Mouse (Mus musculus): ENCODE measurements around the gene Sp110. TPM values are rescaled to one million over a fixed set of nuclear protein-coding genes. Genes with fewer than 3 reads are reported as not detected.
"Not testable (repeated sequence)": the region's sequence is repeated elsewhere in the genome, so short reads cannot be mapped to it uniquely, and the experiment has no call there.

The Sp110 gene
- 0.33 and 0.59 TPM in 2 replicates for polyA plus RNA-seq (2014; fragmentation: Nextera tagmentation; extraction: Ambion mirVana)

DNA sequence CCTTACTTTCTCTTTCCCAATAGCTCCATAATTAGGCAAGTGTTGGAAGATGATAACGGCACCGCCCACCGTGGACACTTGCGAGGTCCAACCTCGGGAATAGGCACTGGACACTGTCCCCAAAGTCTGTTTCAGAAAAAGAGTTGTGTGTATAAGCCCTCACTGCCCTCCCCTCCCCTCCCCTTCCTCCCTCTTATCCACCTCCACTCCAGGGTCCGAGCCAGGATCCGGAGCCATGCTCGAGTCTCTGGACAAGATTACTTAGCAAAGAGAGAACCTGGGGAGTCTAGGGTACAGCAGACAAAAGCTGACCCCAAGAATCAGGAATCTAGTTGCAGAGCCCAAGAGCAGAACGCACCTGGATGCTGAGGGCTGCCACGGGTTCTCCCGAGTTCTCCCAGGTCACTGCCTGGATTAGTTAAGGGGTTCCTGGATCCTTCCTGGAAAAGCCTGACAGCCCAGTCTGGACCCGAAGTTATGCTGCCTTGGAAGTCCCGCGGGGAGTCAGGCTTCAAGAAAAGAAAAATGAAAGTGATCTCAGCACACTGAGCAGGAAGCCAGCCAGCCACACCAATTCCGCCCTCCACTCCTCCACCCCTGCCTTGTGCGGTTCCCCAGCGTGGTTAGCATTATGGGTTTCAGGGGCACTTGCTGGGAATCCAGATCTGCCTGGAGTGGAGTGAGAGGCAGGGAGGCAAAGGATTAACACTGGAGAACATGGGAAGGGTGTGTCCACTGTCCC is at the start of gene Sp110:
Gene Sp110 (minus strand): TSS at position 547 of the 742 bp plus-strand sequence.
- WGBS = 74% methylated on average over 16 of the region's 17 CpGs
- DNase-seq (ENCODE audit: low spot score); ATAC-seq (replicated peaks; ENCODE audit: low FRiP score); H3K27ac ChIP-seq (ENCODE audit: low read depth, low read length); H3K4me2 ChIP-seq (ENCODE audit: low read depth, low read length, severe bottlenecking); H3K36me3 ChIP-seq (ENCODE audit: control insufficient read depth, insufficient read depth, low read length); H3K27me3 ChIP-seq (ENCODE audit: control insufficient read depth, insufficient read depth, low read length); H3K9me3 ChIP-seq (ENCODE audit: control insufficient read depth, low read length); H3K4me1 ChIP-seq (replicated peaks; ENCODE audit: control insufficient read depth, insufficient read depth, low read length); H3K9ac ChIP-seq (ENCODE audit: low read length); H3K4me3 ChIP-seq (ENCODE audit: low read depth, low read length): not testable (repeated sequence)

DNA sequence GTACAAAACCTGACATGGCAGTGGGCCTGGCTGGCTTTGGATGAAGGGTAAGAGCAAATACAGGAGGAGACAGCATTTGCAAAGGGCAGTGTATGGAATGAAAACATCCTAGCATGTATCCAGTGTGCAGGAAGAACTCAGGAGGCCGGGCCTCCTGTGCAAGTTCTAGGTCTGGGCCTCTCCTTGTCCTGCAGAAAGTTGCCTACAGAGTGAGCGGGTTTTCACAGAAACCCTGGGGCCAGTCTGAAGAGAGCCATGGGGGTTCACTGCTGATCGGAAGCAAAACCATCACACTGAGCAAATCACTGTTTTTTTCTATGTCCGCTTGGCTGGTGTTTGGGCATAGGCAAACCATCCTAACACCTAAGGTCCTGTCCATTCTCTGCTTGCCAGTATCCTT is 39.5 kb upstream of the Sp110 start:
- 85% methylated on average over 4 of the region's 4 CpGs for WGBS
- ATAC-seq (replicated peaks; ENCODE audit: low FRiP score); DNase-seq (ENCODE audit: low spot score); H3K4me2 ChIP-seq (ENCODE audit: low read depth, low read length, severe bottlenecking); H3K9me3 ChIP-seq (ENCODE audit: control insufficient read depth, low read length); H3K36me3 ChIP-seq (ENCODE audit: control insufficient read depth, insufficient read depth, low read length); H3K4me1 ChIP-seq (replicated peaks; ENCODE audit: control insufficient read depth, insufficient read depth, low read length); H3K4me3 ChIP-seq (ENCODE audit: low read depth, low read length); H3K27me3 ChIP-seq (ENCODE audit: control insufficient read depth, insufficient read depth, low read length); H3K9ac ChIP-seq (ENCODE audit: low read length); H3K27ac ChIP-seq (ENCODE audit: low read depth, low read length): not testable (repeated sequence)

DNA sequence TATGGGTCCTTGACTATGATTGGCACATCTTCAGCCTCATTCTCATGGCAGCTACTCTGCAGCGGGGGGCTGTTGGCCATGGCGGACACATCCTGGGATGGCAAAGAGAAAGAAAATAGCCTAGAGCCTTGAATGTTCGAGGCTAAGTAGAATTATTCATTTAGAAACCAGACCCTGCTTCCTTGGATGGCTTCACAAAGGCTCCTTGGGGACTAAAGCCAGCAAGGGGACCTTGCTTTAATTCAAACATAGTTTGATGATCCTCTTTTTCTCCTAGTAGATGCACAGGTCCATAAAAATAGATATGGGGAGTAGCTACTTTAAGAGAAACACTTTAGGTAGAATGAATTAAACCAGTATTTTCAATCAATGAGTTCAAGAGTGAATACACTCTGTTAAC is 38.3 kb upstream of the Sp110 start:
- not testable (repeated sequence) for H3K9me3 ChIP-seq (ENCODE audit: control insufficient read depth, low read length); H3K27ac ChIP-seq (ENCODE audit: low read depth, low read length); H3K4me1 ChIP-seq (replicated peaks; ENCODE audit: control insufficient read depth, insufficient read depth, low read length); ATAC-seq (replicated peaks; ENCODE audit: low FRiP score); H3K4me2 ChIP-seq (ENCODE audit: low read depth, low read length, severe bottlenecking); H3K36me3 ChIP-seq (ENCODE audit: control insufficient read depth, insufficient read depth, low read length); H3K4me3 ChIP-seq (ENCODE audit: low read depth, low read length); H3K27me3 ChIP-seq (ENCODE audit: control insufficient read depth, insufficient read depth, low read length); H3K9ac ChIP-seq (ENCODE audit: low read length); DNase-seq (ENCODE audit: low spot score)
- 57% methylated on average over 3 of the region's 3 CpGs for WGBS

- not testable (repeated sequence) for H3K27me3 ChIP-seq (ENCODE audit: control insufficient read depth, insufficient read depth, low read length); H3K4me3 ChIP-seq (ENCODE audit: low read depth, low read length); H3K4me2 ChIP-seq (ENCODE audit: low read depth, low read length, severe bottlenecking); H3K9ac ChIP-seq (ENCODE audit: low read length); H3K9me3 ChIP-seq (ENCODE audit: control insufficient read depth, low read length); H3K36me3 ChIP-seq (ENCODE audit: control insufficient read depth, insufficient read depth, low read length); H3K27ac ChIP-seq (ENCODE audit: low read depth, low read length); H3K4me1 ChIP-seq (replicated peaks; ENCODE audit: control insufficient read depth, insufficient read depth, low read length); ATAC-seq (replicated peaks; ENCODE audit: low FRiP score); DNase-seq (ENCODE audit: low spot score)
- WGBS = 50% methylated on average over 1 of the region's 1 CpGs
Measured at GRCm38 (mm10) chr1:85618689-85619088, 20.1 kb upstream of the Sp110 start.

GRCm38 (mm10) chr1:85617161-85617560 is 18.5 kb upstream of the Sp110 start:
- WGBS = 70% methylated on average over 4 of the region's 5 CpGs
- H3K36me3 ChIP-seq (ENCODE audit: control insufficient read depth, insufficient read depth, low read length); H3K4me3 ChIP-seq (ENCODE audit: low read depth, low read length); DNase-seq (ENCODE audit: low spot score); H3K27ac ChIP-seq (ENCODE audit: low read depth, low read length); H3K4me1 ChIP-seq (replicated peaks; ENCODE audit: control insufficient read depth, insufficient read depth, low read length); H3K27me3 ChIP-seq (ENCODE audit: control insufficient read depth, insufficient read depth, low read length); H3K4me2 ChIP-seq (ENCODE audit: low read depth, low read length, severe bottlenecking); H3K9me3 ChIP-seq (ENCODE audit: control insufficient read depth, low read length); ATAC-seq (replicated peaks; ENCODE audit: low FRiP score); H3K9ac ChIP-seq (ENCODE audit: low read length): not testable (repeated sequence)

GRCm38 (mm10) chr1:85615819-85616218 is 17.2 kb upstream of the Sp110 start:
- H3K9me3 ChIP-seq (ENCODE audit: control insufficient read depth, low read length); H3K27ac ChIP-seq (ENCODE audit: low read depth, low read length); ATAC-seq (replicated peaks; ENCODE audit: low FRiP score); H3K4me2 ChIP-seq (ENCODE audit: low read depth, low read length, severe bottlenecking); DNase-seq (ENCODE audit: low spot score); H3K36me3 ChIP-seq (ENCODE audit: control insufficient read depth, insufficient read depth, low read length); H3K4me3 ChIP-seq (ENCODE audit: low read depth, low read length); H3K27me3 ChIP-seq (ENCODE audit: control insufficient read depth, insufficient read depth, low read length); H3K9ac ChIP-seq (ENCODE audit: low read length); H3K4me1 ChIP-seq (replicated peaks; ENCODE audit: control insufficient read depth, insufficient read depth, low read length): not testable (repeated sequence)
- 70% methylated on average over 3 of the region's 3 CpGs for WGBS

DNA sequence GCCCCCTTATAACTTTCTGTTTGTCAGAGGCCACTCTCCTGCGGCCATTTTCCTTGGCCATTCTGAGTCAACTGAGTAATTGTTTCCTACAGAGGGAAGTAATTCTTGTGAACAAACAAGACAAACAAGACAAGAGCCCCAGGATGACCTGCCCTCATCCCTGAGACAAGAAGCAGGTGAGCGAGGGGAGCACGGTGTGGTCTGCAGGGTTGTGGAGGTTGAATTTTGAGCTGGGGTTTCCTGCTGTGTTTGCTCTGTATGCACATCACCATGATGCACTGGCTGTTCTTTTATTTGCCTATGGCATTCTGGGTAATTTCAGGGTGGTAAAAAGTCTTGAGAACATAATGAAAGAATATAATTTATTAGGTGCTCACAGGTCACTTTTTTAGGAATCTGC is 16.5 kb upstream of the Sp110 start:
- DNase-seq (ENCODE audit: low spot score); H3K27me3 ChIP-seq (ENCODE audit: control insufficient read depth, insufficient read depth, low read length); H3K27ac ChIP-seq (ENCODE audit: low read depth, low read length); H3K36me3 ChIP-seq (ENCODE audit: control insufficient read depth, insufficient read depth, low read length); H3K4me1 ChIP-seq (replicated peaks; ENCODE audit: control insufficient read depth, insufficient read depth, low read length); H3K4me3 ChIP-seq (ENCODE audit: low read depth, low read length); H3K9me3 ChIP-seq (ENCODE audit: control insufficient read depth, low read length); H3K9ac ChIP-seq (ENCODE audit: low read length); H3K4me2 ChIP-seq (ENCODE audit: low read depth, low read length, severe bottlenecking); ATAC-seq (replicated peaks; ENCODE audit: low FRiP score): not testable (repeated sequence)
- WGBS = 92% methylated on average over 3 of the region's 3 CpGs

DNA sequence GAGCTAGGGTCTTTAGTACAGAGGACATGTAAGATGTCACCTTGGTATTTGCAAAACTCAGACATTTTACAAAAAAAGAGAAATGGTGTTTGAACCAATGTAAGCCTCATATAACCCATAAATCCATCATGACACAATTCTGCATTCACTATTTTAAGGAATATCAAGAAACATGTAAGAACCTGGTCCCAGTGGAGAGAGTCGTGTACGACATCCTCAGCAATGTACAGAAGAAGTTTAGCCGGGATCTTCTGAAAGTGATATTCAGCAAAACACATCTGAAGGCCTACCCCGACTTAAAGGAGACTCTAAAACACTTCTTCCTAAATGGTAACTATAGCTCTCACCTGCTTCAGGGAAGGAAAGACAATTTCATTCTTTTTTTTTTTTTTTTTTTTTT is 12.0 kb upstream of the Sp110 start:
- not testable (repeated sequence) for H3K36me3 ChIP-seq (ENCODE audit: control insufficient read depth, insufficient read depth, low read length); H3K4me3 ChIP-seq (ENCODE audit: low read depth, low read length); DNase-seq (ENCODE audit: low spot score); H3K4me2 ChIP-seq (ENCODE audit: low read depth, low read length, severe bottlenecking); H3K27ac ChIP-seq (ENCODE audit: low read depth, low read length); H3K9me3 ChIP-seq (ENCODE audit: control insufficient read depth, low read length); H3K4me1 ChIP-seq (replicated peaks; ENCODE audit: control insufficient read depth, insufficient read depth, low read length); H3K9ac ChIP-seq (ENCODE audit: low read length); ATAC-seq (replicated peaks; ENCODE audit: low FRiP score); H3K27me3 ChIP-seq (ENCODE audit: control insufficient read depth, insufficient read depth, low read length)
- WGBS = no CpG with 5 or more reads among the region's 4 CpGs

DNA sequence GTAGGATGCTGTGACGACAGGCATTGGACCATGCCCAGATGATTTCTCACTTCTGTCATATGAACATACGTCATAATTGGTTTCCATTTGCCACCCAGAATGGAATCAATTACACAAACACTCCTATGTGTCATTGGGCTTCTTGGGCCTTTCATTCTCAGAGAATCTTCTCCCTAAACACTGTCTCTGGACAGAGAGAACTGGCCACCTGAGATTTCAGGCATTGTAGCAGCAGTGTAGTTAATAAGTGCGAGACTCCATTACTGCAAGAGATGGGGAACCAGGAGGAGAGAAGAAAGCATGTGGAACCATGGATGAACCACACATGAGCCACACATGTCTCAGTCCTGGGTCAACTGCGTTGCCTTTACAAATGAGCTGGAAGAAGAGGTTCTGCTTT is 9.7 kb upstream of the Sp110 start:
- H3K36me3 ChIP-seq (ENCODE audit: control insufficient read depth, insufficient read depth, low read length); H3K4me1 ChIP-seq (replicated peaks; ENCODE audit: control insufficient read depth, insufficient read depth, low read length); H3K27me3 ChIP-seq (ENCODE audit: control insufficient read depth, insufficient read depth, low read length); H3K4me2 ChIP-seq (ENCODE audit: low read depth, low read length, severe bottlenecking); ATAC-seq (replicated peaks; ENCODE audit: low FRiP score); DNase-seq (ENCODE audit: low spot score); H3K27ac ChIP-seq (ENCODE audit: low read depth, low read length); H3K9ac ChIP-seq (ENCODE audit: low read length); H3K4me3 ChIP-seq (ENCODE audit: low read depth, low read length); H3K9me3 ChIP-seq (ENCODE audit: control insufficient read depth, low read length): not testable (repeated sequence)
- 88% methylated on average over 3 of the region's 4 CpGs for WGBS

All from forebrain, embryonic 11.5 days (tissue).